Mouse (Mus musculus) olfactory bulb, adult 2 months (tissue): ENCODE results near the gene Nek9. TPM values are rescaled to one million over a fixed set of nuclear protein-coding genes. Genes with fewer than 3 reads are reported as not detected.

Experiments used
- H3K27ac ChIP-seq: fragments of 200-500 bp; 2 replicates; pipeline ENCODE4 v1.5.1; 2012; ENCODE audit warnings: low read depth, low read length; ENCODE audit not compliant: insufficient read depth
- H3K4me1 ChIP-seq: fragments of 200-500 bp; 2 replicates; pipeline ENCODE4 v1.6.1; 2012; ENCODE audit warnings: low read length; ENCODE audit not compliant: control insufficient read depth, insufficient read depth
- H3K4me3 ChIP-seq: fragments of 200-500 bp; 2 replicates; pipeline ENCODE4 v1.5.1; 2012; ENCODE audit warnings: mild to moderate bottlenecking, low read depth, low read length, moderate library complexity; ENCODE audit not compliant: insufficient read depth
- CTCF ChIP-seq: fragments of 200-500 bp; IDR thresholded peaks from 2 replicates; pipeline ENCODE4 v1.5.1; 2012; ENCODE audit warnings: low read depth, mild to moderate bottlenecking, low read length, moderate library complexity; ENCODE audit not compliant: insufficient read depth
- POLR2A ChIP-seq: fragments of 200-500 bp; IDR thresholded peaks from 2 replicates; pipeline ENCODE4 v1.6.1; 2012; ENCODE audit warnings: mild to moderate bottlenecking, low read depth, low read length, moderate library complexity; ENCODE audit not compliant: insufficient read depth
- WGBS: fragments of 180-500 bp; shearing (Covaris S2); methylation state at CpG from one replicate; pipeline ENCODE4 v1.1.7; 2018; 5-methylcytosine and 5-hydroxymethylcytosine counted together
- polyA plus RNA-seq: library from polyadenylated mRNA; stranded (reverse); fragments of >200 nt; gene quantifications from 2 replicates; pipeline ENCODE4 v1.2.4, GENCODE M21; 2012; ENCODE audit warnings: low replicate concordance; ENCODE audit not compliant: missing spikeins, insufficient read depth, insufficient read length

The Nek9 gene
- polyA plus RNA-seq, 1 experiment = not detected

DNA sequence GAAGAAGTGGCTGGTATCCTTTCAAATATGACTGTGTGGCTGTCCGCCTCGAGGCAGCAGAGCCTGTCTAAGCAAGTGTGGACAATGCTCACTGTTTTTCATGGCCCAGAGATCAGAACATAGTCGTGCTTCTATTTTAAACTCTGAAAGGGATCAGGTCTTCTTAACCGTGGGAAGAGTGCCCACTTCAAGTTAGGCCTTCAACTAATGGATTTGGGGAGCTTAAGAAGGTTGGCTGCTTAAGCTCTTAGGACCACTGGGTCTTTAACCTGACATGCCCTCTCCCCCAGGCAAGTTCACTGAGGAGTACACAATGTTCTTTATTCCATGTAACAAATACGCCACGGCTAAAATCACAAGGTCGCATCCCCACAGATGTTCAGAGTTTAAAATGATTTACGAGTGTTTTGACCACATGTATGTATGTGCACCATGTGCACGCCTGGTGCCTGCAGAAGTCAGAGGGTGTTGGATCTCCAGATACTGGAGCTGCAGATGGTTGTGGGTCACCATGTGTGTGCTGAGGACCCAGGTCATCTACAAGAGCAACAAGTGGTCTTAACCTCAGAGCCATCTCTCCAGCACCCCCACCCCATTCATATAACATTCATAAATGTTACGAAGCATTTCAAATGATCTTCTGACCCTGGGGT, 41.7 kb downstream of the Nek9 start:
- Histone ChIP-seq H3K27ac (no peak overlapping the region), H3K4me1 (no peaks in the 10 kb centered on the region), H3K4me3 (no peak overlapping the region)
- 67% methylated on average over 10 of the region's 10 CpGs for WGBS
- TF ChIP-seq CTCF = no peak
- no peak for TF ChIP-seq POLR2A

- Histone ChIP-seq H3K4me1 (no peaks in the 10 kb centered on the region), H3K4me3 (no peak overlapping the region), H3K27ac (no peak overlapping the region)
- TF ChIP-seq CTCF = no peak
- no peak for TF ChIP-seq POLR2A
- WGBS = 57% methylated on average over 5 of the region's 5 CpGs
Measured at GRCm38 (mm10) chr12:85296915-85297314, 42.2 kb downstream of the Nek9 start.

GRCm38 (mm10) chr12:85295506-85295905, 43.7 kb downstream of the Nek9 start:
- H3K4me3 ChIP-seq = no peak overlapping the region
- H3K4me1 ChIP-seq = no peaks in the 10 kb centered on the region
- H3K27ac ChIP-seq = no peak overlapping the region
- WGBS = 58% methylated on average over 2 of the region's 2 CpGs
- TF ChIP-seq POLR2A = no peak

DNA sequence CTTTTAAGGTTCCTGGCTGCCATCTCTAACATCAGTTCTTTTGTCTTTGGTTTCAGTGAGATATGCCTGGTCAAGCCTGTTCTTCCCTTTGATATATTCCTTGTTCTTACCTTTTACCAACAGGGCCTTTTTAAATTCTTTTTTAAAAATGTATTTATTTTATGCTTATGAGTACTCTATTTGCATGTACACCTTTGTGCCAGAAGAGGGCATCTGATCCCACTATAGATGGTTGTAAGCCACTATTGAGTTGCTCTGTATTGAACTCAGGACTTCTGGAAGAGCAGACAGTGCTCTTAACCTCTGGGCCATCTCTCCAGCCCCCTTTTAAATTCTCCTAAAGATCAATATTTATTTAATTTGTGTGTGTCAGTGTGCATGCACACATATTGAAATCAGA, 46.3 kb downstream of the Nek9 start:
- H3K27ac ChIP-seq = no peak overlapping the region
- H3K4me1 ChIP-seq = peaks cover 4% of the 10 kb centered on the region
- no peak overlapping the region for H3K4me3 ChIP-seq
- TF ChIP-seq CTCF (no peak), POLR2A (no peak)

DNA sequence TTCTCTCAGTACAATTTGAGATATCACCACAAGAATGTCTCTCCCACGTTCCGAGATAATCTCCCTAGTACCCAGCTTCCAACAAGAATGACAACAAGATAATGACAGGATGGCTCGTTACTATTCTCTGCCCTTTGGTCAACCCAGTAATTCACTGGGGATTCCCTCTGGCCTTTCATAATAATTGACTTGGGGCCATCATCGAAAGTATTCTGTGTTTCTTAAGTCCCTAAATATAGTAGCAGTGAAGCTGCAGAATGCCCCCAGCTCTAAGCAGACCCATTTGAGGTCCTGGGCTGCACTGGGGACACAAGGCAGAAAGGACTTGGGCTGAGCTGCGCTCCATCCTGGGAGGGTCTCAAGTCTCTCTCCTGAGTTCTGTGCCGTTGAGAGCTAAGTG, 46.9 kb downstream of the Nek9 start:
- Histone ChIP-seq H3K27ac (no peak overlapping the region), H3K4me1 (peaks cover 4% of the 10 kb centered on the region), H3K4me3 (no peak overlapping the region)
- WGBS = 67% methylated on average over 6 of the region's 6 CpGs
- TF ChIP-seq POLR2A (no peak), CTCF (no peak)

DNA sequence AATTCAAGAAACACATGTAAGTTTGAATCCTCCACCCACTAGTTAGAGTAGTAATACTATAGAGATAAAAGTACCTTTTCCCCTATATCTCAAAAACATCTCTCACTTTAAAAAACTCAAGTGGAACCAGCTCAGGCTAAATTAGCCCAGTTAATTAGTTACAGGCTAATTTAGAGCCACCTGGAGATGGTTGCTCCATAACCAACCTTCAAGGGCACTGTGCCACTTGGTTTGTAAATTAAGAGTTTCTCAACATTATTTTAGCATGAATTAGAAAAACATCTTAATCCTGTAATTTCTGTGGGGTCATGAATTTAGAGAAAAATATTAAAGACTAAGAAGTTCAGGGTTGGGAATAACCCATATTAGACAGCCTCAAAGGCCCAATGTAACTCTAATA, 47.6 kb downstream of the Nek9 start:
- no peak for TF ChIP-seq POLR2A
- TF ChIP-seq CTCF = no peak
- H3K4me1 ChIP-seq = peaks cover 4% of the 10 kb centered on the region
- H3K4me3 ChIP-seq = no peak overlapping the region
- no peak overlapping the region for H3K27ac ChIP-seq

- peaks cover 4% of the 10 kb centered on the region for H3K4me1 ChIP-seq
- no peak overlapping the region for H3K4me3 ChIP-seq
- TF ChIP-seq POLR2A (no peak), CTCF (no peak)
- no peak overlapping the region for H3K27ac ChIP-seq
- 85% methylated on average over 10 of the region's 10 CpGs for WGBS
Measured at GRCm38 (mm10) chr12:85290633-85291032, 48.5 kb downstream of the Nek9 start.

DNA sequence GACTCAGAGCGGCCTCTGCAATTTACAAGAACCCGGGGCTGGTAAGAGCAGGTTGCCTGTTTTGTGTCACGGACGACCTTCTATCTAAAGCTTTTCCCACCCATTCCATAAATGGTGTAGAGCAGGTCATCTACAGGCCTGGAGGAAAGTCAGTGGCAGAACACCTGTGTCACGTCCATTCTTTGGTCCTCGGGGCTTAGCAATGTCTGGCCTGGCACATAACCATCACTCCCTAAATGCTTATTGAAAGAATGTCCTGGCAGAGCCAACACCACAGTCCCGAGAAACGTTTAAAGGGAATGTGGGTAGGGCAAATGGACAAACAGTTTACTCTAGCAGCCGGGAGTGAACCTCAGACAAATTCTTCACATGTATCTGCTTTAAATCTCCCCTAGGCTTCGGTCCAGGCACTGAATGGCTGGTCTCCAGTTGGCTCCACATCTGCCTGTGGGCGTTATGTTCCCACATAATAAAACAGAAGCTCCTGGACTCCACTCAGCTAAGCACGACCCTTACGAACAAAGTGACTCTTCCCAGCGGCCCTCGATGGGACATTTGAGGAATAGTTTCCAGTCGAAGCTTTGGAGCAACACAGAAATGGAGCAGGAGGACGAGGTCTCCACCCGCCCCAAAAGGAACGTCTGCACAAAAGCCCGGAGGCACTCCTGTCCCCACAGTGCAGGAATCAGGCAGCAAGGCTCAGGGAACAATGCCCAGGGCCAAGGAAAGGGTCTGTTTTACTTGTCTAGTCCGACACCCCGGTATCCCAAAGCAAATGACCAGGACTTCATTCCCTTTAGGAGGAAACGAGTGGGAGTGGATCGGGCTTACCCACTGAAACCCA, 49.8 kb downstream of the Nek9 start:
- WGBS = 48% methylated on average over 24 of the region's 24 CpGs
- TF ChIP-seq CTCF (no peak), POLR2A (no peak)
- H3K4me1 ChIP-seq = peaks cover 4% of the 10 kb centered on the region
- H3K4me3 ChIP-seq = peak overlapping the region; percentile 53
- H3K27ac ChIP-seq = no peak overlapping the region

DNA sequence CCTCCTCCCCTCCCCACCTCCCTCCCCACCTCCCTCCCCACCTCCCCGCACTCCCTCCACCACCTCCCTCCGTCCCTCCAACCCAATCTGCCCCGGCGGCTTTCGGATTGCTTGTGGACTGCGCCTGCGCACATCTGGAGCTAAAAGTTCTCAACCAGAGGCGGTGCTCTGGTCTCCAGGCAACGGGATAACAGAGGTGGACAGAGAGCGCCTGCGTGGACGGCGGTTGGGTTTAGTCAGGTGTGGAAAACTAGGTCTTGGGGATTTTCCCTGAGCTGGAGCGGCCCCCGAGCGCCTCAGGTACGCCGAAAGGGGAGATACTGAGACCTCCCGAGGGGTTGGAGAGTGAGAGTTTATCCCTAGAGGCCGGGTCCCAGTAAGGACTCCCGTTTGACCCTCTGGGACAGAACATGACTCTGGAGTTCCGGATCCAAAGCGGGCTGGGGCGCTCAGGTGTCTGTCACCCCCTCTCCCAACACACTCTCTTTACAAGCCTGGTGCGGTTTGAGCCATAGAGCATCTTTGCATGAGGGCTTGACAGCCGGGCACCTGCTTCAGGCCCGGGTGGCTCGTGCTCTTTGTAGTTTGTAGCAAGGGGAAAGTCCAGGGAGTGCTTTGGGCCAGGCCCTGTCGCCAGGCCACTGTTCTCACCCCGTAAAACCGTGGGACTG, 50.5 kb downstream of the Nek9 start, which contains the start of gene Zc2hc1c:
Gene Zc2hc1c, plus strand, starts transcription at position 106 of the 671 bp plus-strand sequence.
- no peak for TF ChIP-seq CTCF
- TF ChIP-seq POLR2A = no peak
- WGBS = 3% methylated on average over 30 of the region's 31 CpGs
- peaks cover 4% of the 10 kb centered on the region for H3K4me1 ChIP-seq
- no peak within 1 kb of the TSS for H3K27ac ChIP-seq
- peak within 1 kb of the TSS; percentile 53 for H3K4me3 ChIP-seq
